Mouse (Mus musculus) myocyte (in vitro differentiated cells): ENCODE data around the gene Lsm12.

ENCODE experiments used
- CEBPB ChIP-seq: IDR thresholded peaks from 2 replicates; pipeline ENCODE4 v1.6.1; 2011; ENCODE audit warnings: mild to moderate bottlenecking, moderate library complexity; ENCODE audit not compliant: poor library complexity, insufficient read depth, severe bottlenecking
- E2F4 ChIP-seq: IDR thresholded peaks from one replicate; pipeline ENCODE4 v1.6.1; 2011; ENCODE audit warnings: mild to moderate bottlenecking, control low read depth, moderate library complexity; ENCODE audit not compliant: insufficient read depth
- MAX ChIP-seq: IDR thresholded peaks from one replicate; pipeline ENCODE4 v1.6.1; 2011; ENCODE audit warnings: low read depth, mild to moderate bottlenecking, control low read depth
- MYOD1 ChIP-seq, 3 experiments: IDR thresholded peaks; one replicate each; pipeline ENCODE4 v1.6.1; 2011; ENCODE audit warnings: control low read depth in 2 of 3, low read depth in 2 of 3, mild to moderate bottlenecking in 2 of 3, moderate library complexity in 1 of 3; ENCODE audit not compliant: insufficient read length in 2 of 3, control insufficient read depth in 1 of 3
- MYOG ChIP-seq, 3 experiments: IDR thresholded peaks; one replicate each; pipeline ENCODE4 v1.6.1; 2011; ENCODE audit warnings: control low read depth in 2 of 3, low read depth in 2 of 3, mild to moderate bottlenecking in 2 of 3; ENCODE audit not compliant: insufficient read length in 2 of 3, control insufficient read depth in 1 of 3, insufficient read depth in 1 of 3
- POLR2A ChIP-seq: IDR thresholded peaks from one replicate; pipeline ENCODE4 v1.6.1; 2011; ENCODE audit warnings: low read depth, mild to moderate bottlenecking, control low read depth, moderate library complexity; ENCODE audit not compliant: insufficient read length

DNA sequence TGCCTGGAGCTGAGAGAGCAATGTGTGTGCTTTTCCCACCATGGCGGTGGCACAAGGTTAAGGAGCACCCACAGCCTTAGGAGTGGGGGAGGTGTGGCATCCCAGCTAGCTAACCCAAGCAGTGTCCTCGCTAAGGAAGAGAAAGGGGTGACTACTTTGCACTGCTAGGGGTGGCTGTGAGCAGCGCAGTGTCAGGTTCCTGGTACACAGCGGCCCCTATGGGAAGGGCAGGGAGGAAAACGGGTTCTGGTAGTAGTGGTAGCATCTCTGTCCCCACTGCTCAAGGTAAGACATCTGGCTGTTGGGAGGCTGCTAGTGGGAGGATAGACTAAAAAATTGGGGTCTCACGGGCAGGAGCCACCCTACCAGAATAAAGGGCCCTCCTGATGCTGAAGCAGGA is 13.1 kb upstream of the Lsm12 start:
- TF ChIP-seq POLR2A (no peak), MAX (no peak), CEBPB (no peak), MYOG (IDR thresholded peaks at IDR 0.05; ENCODE audit: control insufficient read depth in 1 of 3, insufficient read depth in 1 of 3, insufficient read length in 2 of 3, low read depth in 2 of 3) (no peak), E2F4 (no peak), MYOD1 (IDR thresholded peaks at IDR 0.05; ENCODE audit: control insufficient read depth in 1 of 3, insufficient read length in 2 of 3, low read depth in 2 of 3) (no peak)
